Mouse (Mus musculus) forebrain, embryonic 12.5 days (tissue): Measurements from ENCODE around the gene Nectin2. TPM values are rescaled to one million over a fixed set of nuclear protein-coding genes. Genes with fewer than 3 reads are reported as not detected.
A peak's percentile ranks its signal among the peaks of the same experiment; 100 is the strongest.

Experiments used
- ATAC-seq: fragments of 200-750 bp; cut with Nextera tagmentation; 2 replicates; pipeline ENCODE4 v1.8.0; 2017; ENCODE audit warnings: moderate TSS enrichment; ENCODE audit not compliant: low FRiP score
- H3K27ac ChIP-seq: fragments of 300-500 bp; sonication (generic); 2 replicates; pipeline ENCODE4 v1.5.1; 2016; ENCODE audit warnings: mild to moderate bottlenecking
- H3K27me3 ChIP-seq: fragments of 300-500 bp; sonication (generic); 2 replicates; pipeline ENCODE4 v1.6.1; 2016; ENCODE audit warnings: mild to moderate bottlenecking
- H3K36me3 ChIP-seq: fragments of 300-500 bp; sonication (generic); replicated peaks from 2 replicates; pipeline ENCODE4 v1.6.1; 2016; ENCODE audit warnings: mild to moderate bottlenecking
- H3K4me1 ChIP-seq: fragments of 300-500 bp; sonication (generic); 2 replicates; pipeline ENCODE4 v1.6.1; 2016
- H3K4me2 ChIP-seq: fragments of 300-500 bp; sonication (generic); 2 replicates; pipeline ENCODE4 v1.6.1; 2016; ENCODE audit warnings: mild to moderate bottlenecking, moderate library complexity
- H3K4me3 ChIP-seq: fragments of 300-500 bp; sonication (generic); replicated peaks from 2 replicates; pipeline ENCODE4 v1.5.1; 2016; ENCODE audit warnings: mild to moderate bottlenecking
- H3K9ac ChIP-seq: fragments of 300-500 bp; sonication (generic); 2 replicates; pipeline ENCODE4 v1.6.1; 2016; ENCODE audit warnings: mild to moderate bottlenecking
- H3K9me3 ChIP-seq: fragments of 300-500 bp; sonication (generic); 2 replicates; pipeline ENCODE4 v1.6.1; 2016
- WGBS: fragments of 180-500 bp; shearing (Covaris S2); methylation state at CpG from one replicate; pipeline ENCODE4 v1.1.7; 2016; 5-methylcytosine and 5-hydroxymethylcytosine counted together
- polyA plus RNA-seq: library from polyadenylated mRNA; unstranded; fragments of >200 nt; fragmentation: Nextera tagmentation; extraction: Ambion mirVana; gene quantifications from 2 replicates; pipeline ENCODE4 v1.2.1, GENCODE M21; 2016

Gene Nectin2
- polyA plus RNA-seq, 1 experiment from 2014 or later = 47.3 TPM

DNA sequence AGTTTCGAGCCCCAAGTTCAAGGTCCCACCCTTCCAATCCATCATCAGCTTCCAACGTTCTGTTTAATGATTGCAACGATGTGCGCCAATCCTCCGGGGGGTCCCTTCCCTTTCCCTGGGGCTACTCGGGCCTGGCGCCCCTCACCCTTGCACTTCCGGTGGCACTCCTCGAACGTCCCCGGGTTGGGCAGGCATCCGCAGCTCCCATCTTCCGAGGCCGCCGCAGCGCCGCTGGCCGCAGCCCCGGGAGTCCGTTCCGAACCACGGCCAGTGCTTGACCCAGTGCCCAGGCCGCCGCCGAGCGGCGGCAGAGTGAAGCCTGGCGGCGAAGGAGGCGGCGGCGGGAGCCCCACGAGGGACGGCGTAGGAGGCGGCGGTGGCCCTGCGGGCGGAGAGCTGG is 35.4 kb downstream of the Nectin2 start:
- peaks cover 42% of the 10 kb centered on the region for H3K36me3 ChIP-seq
- no peaks in the 10 kb centered on the region for H3K27me3 ChIP-seq
- H3K4me1 ChIP-seq = peaks cover 19% of the 10 kb centered on the region
- H3K4me2 ChIP-seq = peak overlapping the region; percentile 97
- no peaks in the 10 kb centered on the region for H3K9me3 ChIP-seq
- H3K27ac ChIP-seq = peak overlapping the region; percentile 78
- peak overlapping the region; percentile 99 for H3K4me3 ChIP-seq
- no peak for ATAC-seq
- 0% methylated on average over 39 of the region's 39 CpGs for WGBS
- H3K9ac ChIP-seq = peak overlapping the region; percentile 94

- peaks cover 19% of the 10 kb centered on the region for H3K4me1 ChIP-seq
- H3K27ac ChIP-seq = no peak overlapping the region
- 87% methylated on average over 9 of the region's 9 CpGs for WGBS
- no peak for ATAC-seq
- H3K27me3 ChIP-seq = no peaks in the 10 kb centered on the region
- peak overlapping the region; percentile 97; the same call in 1 of the 2 replicates for H3K4me2 ChIP-seq
- no peaks in the 10 kb centered on the region for H3K9me3 ChIP-seq
- no peak overlapping the region for H3K9ac ChIP-seq
- H3K4me3 ChIP-seq = peak overlapping the region; percentile 99; the same call in 1 of the 2 replicates
- peaks cover 54% of the 10 kb centered on the region for H3K36me3 ChIP-seq
Measured at GRCm38 (mm10) chr7:19713598-19713997, 36.7 kb downstream of the Nectin2 start.

- no peak overlapping the region for H3K4me2 ChIP-seq
- no peak overlapping the region for H3K27ac ChIP-seq
- no peaks in the 10 kb centered on the region for H3K27me3 ChIP-seq
- WGBS = 58% methylated on average over 4 of the region's 4 CpGs
- H3K9me3 ChIP-seq = no peaks in the 10 kb centered on the region
- peaks cover 19% of the 10 kb centered on the region for H3K4me1 ChIP-seq
- ATAC-seq = no peak
- H3K36me3 ChIP-seq = peaks cover 57% of the 10 kb centered on the region
- H3K4me3 ChIP-seq = no peak overlapping the region
- no peak overlapping the region for H3K9ac ChIP-seq
Measured at GRCm38 (mm10) chr7:19713196-19713595, 37.1 kb downstream of the Nectin2 start.

- H3K27me3 ChIP-seq = no peaks in the 10 kb centered on the region
- H3K27ac ChIP-seq = no peak overlapping the region
- H3K9ac ChIP-seq = no peak overlapping the region
- no peak for ATAC-seq
- peaks cover 62% of the 10 kb centered on the region for H3K36me3 ChIP-seq
- H3K9me3 ChIP-seq = no peaks in the 10 kb centered on the region
- peaks cover 19% of the 10 kb centered on the region for H3K4me1 ChIP-seq
- H3K4me3 ChIP-seq = no peak overlapping the region
- 72% methylated on average over 4 of the region's 4 CpGs for WGBS
- H3K4me2 ChIP-seq = no peak overlapping the region
Measured at GRCm38 (mm10) chr7:19712414-19712813, 37.9 kb downstream of the Nectin2 start.

GRCm38 (mm10) chr7:19710650-19711049 is 39.6 kb downstream of the Nectin2 start:
- 94% methylated on average over 10 of the region's 10 CpGs for WGBS
- Histone ChIP-seq H3K4me3 (no peak overlapping the region), H3K9ac (no peak overlapping the region), H3K27me3 (no peaks in the 10 kb centered on the region), H3K4me1 (peaks cover 13% of the 10 kb centered on the region), H3K27ac (no peak overlapping the region), H3K9me3 (no peaks in the 10 kb centered on the region), H3K36me3 (peaks cover 70% of the 10 kb centered on the region), H3K4me2 (no peak overlapping the region)
- no peak for ATAC-seq

GRCm38 (mm10) chr7:19705271-19705670 is 45.0 kb downstream of the Nectin2 start:
- H3K36me3 ChIP-seq = peaks cover 69% of the 10 kb centered on the region
- 95% methylated on average over 7 of the region's 7 CpGs for WGBS
- no peaks in the 10 kb centered on the region for H3K27me3 ChIP-seq
- H3K9me3 ChIP-seq = no peaks in the 10 kb centered on the region
- no peak for ATAC-seq
- peaks cover 3% of the 10 kb centered on the region for H3K4me1 ChIP-seq
- H3K27ac ChIP-seq = no peak overlapping the region
- H3K4me2 ChIP-seq = no peak overlapping the region
- H3K4me3 ChIP-seq = no peak overlapping the region
- H3K9ac ChIP-seq = no peak overlapping the region

DNA sequence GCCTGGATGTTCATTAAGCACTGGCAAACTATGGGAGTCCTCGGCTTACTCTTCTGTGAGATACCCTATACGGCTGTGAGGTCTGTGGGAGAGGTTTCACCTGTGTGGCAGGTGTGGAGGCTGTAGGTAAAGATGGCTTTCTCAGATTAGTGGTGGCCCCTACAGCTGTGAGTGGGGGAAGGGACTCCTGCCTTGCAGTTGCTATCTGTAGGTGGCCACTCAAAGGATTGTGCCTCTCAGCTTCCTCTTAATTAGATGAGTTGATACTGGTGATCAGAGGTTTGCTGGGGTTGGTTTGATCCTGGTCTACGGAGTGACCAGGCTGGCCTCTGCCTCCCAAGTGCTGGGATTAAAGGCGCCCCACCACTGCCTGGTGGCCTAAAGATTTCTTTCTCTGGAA is 45.8 kb downstream of the Nectin2 start:
- Histone ChIP-seq H3K36me3 (peaks cover 63% of the 10 kb centered on the region), H3K9me3 (no peaks in the 10 kb centered on the region), H3K27ac (no peak overlapping the region), H3K4me2 (no peak overlapping the region), H3K9ac (no peak overlapping the region), H3K4me3 (no peak overlapping the region), H3K4me1 (peaks cover 5% of the 10 kb centered on the region), H3K27me3 (no peaks in the 10 kb centered on the region)
- no peak for ATAC-seq
- 87% methylated on average over 4 of the region's 4 CpGs for WGBS

GRCm38 (mm10) chr7:19702859-19703555 is 47.3 kb downstream of the Nectin2 start:
- 93% methylated on average over 16 of the region's 16 CpGs for WGBS
- H3K36me3 ChIP-seq = peaks cover 50% of the 10 kb centered on the region

DNA sequence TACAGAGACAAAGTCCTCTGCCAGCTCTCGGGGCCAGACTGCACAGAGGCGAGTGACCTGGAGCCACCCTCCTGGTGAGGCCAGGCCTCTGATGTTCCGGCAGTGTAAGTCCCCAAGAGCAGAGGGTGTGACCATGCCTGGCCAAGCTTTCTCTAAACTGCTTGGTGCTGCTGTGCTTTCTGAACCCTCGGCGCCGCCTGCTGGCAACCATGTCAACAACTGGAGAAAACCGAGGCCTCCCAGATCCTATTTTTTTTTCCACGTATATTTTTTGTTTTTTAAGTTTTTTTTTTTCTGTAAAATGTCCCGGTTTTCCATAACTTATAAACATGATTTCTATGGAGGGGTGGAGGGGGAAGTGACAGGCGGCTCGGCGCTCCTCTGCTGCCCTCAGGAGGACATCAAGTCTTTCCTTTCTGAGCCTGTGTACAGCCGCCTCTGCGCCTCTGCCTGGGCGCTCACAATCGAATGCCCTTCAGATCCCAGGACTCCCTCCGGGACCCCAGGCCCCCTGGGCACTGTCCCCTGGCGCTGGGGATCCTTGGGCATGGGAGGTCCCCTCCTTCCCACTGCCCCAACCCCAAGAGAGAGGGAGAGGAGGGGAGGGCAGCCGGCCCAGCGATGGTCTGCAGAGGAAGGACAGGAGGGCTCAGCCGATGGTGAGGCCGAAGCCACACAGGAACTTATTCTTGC is 49.1 kb downstream of the Nectin2 start:
- no peak overlapping the region for H3K4me2 ChIP-seq
- peaks cover 43% of the 10 kb centered on the region for H3K36me3 ChIP-seq
- 32% methylated on average over 22 of the region's 22 CpGs for WGBS
- H3K4me3 ChIP-seq = no peak overlapping the region
- H3K27me3 ChIP-seq = 0 out of 2 replicates have a peak, but pooled peaks cover 4% of the 10 kb centered on the region
- peak; percentile 50; the same call in 1 of the 2 replicates for ATAC-seq
- H3K9ac ChIP-seq = no peak overlapping the region
- H3K27ac ChIP-seq = 0 out of 2 replicates have a peak overlapping the region, but pooled peaks have one; percentile 42
- 0 out of 2 replicates have a peak, but pooled peaks cover 6% of the 10 kb centered on the region for H3K9me3 ChIP-seq
- H3K4me1 ChIP-seq = peaks cover 21% of the 10 kb centered on the region

More at GRCm38 (mm10) chr7:19702859-19703555, 47.3 kb downstream of the Nectin2 start:
- no peak overlapping the region for H3K9ac ChIP-seq
- no peak overlapping the region for H3K27ac ChIP-seq
- H3K4me1 ChIP-seq = peaks cover 20% of the 10 kb centered on the region
- H3K4me3 ChIP-seq = no peak overlapping the region
- no peaks in the 10 kb centered on the region for H3K9me3 ChIP-seq
- no peak for ATAC-seq
- H3K4me2 ChIP-seq = no peak overlapping the region
- 0 out of 2 replicates have a peak, but pooled peaks cover 4% of the 10 kb centered on the region for H3K27me3 ChIP-seq

- Histone ChIP-seq H3K27me3 (0 out of 2 replicates have a peak, but pooled peaks cover 4% of the 10 kb centered on the region), H3K9ac (no peak overlapping the region), H3K4me3 (no peak overlapping the region), H3K9me3 (0 out of 2 replicates have a peak, but pooled peaks cover 6% of the 10 kb centered on the region), H3K4me2 (no peak overlapping the region), H3K4me1 (peaks cover 21% of the 10 kb centered on the region), H3K27ac (peak overlapping the region; percentile 25; the same call in 1 of the 2 replicates), H3K36me3 (peaks cover 45% of the 10 kb centered on the region)
- ATAC-seq = no peak
- 66% methylated on average over 12 of the region's 12 CpGs for WGBS
Measured at GRCm38 (mm10) chr7:19700299-19701068, 49.8 kb downstream of the Nectin2 start.

DNA sequence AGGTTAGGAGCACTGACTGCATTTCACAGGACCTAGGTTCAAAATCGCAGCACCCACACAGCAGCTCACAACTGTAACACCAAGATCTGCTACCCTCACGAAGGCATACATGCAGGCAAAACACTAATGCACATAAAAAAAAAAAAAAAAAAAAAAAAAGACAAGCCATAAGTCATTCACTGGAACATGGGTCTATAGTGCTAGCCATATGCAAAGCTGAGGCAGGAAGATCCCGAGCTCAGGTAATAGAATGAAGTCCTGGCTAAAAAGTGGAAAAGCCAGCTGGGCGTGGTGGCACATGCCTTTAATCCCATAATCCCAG is 50.5 kb downstream of the Nectin2 start:
- H3K27me3 ChIP-seq = 0 out of 2 replicates have a peak, but pooled peaks cover 4% of the 10 kb centered on the region
- H3K9ac ChIP-seq = no peak overlapping the region
- H3K4me1 ChIP-seq = peaks cover 21% of the 10 kb centered on the region
- no peak overlapping the region for H3K27ac ChIP-seq
- WGBS = 81% methylated on average over 4 of the region's 4 CpGs
- H3K9me3 ChIP-seq = 0 out of 2 replicates have a peak, but pooled peaks cover 6% of the 10 kb centered on the region
- H3K36me3 ChIP-seq = peaks cover 40% of the 10 kb centered on the region
- H3K4me3 ChIP-seq = no peak overlapping the region
- H3K4me2 ChIP-seq = no peak overlapping the region
- no peak for ATAC-seq
